Mouse (Mus musculus) hindbrain, embryonic 12.5 days (tissue): ENCODE results near the gene Prss53. TPM values are rescaled to one million over a fixed set of nuclear protein-coding genes. Genes with fewer than 3 reads are reported as not detected.

Source experiments
- polyA plus RNA-seq: library from polyadenylated mRNA; unstranded; fragments of >200 nt; fragmentation: Nextera tagmentation; extraction: Ambion mirVana; gene quantifications from 2 replicates; pipeline ENCODE4 v1.2.1, GENCODE M21; 2016

Gene Prss53
- polyA plus RNA-seq, 1 experiment from 2014 or later = 0.77 TPM

Other genes starting within 250 kb of the Prss53 start
- 87.4 and 103 TPM in 2 replicates for gene Bcl7c, start 182.0 kb downstream of the Prss53 start, polyA plus RNA-seq
- 10.2 and 12.4 TPM in 2 replicates for gene Ctf1, start 178.2 kb downstream of the Prss53 start, polyA plus RNA-seq
- 0.21 TPM in 1 of 2 replicates, not detected in the other for gene Ctf2, start 158.8 kb downstream of the Prss53 start, polyA plus RNA-seq
- gene Fbxl19, start 146.4 kb downstream of the Prss53 start, polyA plus RNA-seq = 10.7 and 11.4 TPM in 2 replicates
- 9.6 and 10.0 TPM in 2 replicates for gene Orai3, start 121.2 kb downstream of the Prss53 start, polyA plus RNA-seq
- gene Setd1a, start 114.3 kb downstream of the Prss53 start, polyA plus RNA-seq = 19.8 and 23.4 TPM in 2 replicates
- gene Gm49388, start 105.4 kb downstream of the Prss53 start, polyA plus RNA-seq = not detected in 2 replicates
- gene Hsd3b7, start 90.4 kb downstream of the Prss53 start, polyA plus RNA-seq = 8.6 and 8.8 TPM in 2 replicates
- gene Stx4a, start 66.7 kb downstream of the Prss53 start, polyA plus RNA-seq = 28.1 and 32.1 TPM in 2 replicates
- 20.0 and 20.5 TPM in 2 replicates for gene Stx1b, start 66.4 kb downstream of the Prss53 start, polyA plus RNA-seq
- gene Zfp646, start 14.7 kb downstream of the Prss53 start, polyA plus RNA-seq = 19.7 and 20.9 TPM in 2 replicates
- 37.4 and 37.5 TPM in 2 replicates for gene Zfp668, start 14.1 kb downstream of the Prss53 start, polyA plus RNA-seq
- not detected in 2 replicates for gene Gm21974, start 4.5 kb upstream of the Prss53 start, polyA plus RNA-seq
- 64.2 and 66.7 TPM in 2 replicates for gene Vkorc1, start 4.6 kb upstream of the Prss53 start, polyA plus RNA-seq
- gene Bckdk, start 13.1 kb upstream of the Prss53 start, polyA plus RNA-seq = 74.4 and 75.1 TPM in 2 replicates
- 49.6 and 50.9 TPM in 2 replicates for gene Kat8, start 21.5 kb upstream of the Prss53 start, polyA plus RNA-seq
- gene Prss8, start 39.1 kb upstream of the Prss53 start, polyA plus RNA-seq = 4.2 and 7.3 TPM in 2 replicates
- 10.4 and 12.0 TPM in 2 replicates for gene Prss36, start 55.8 kb upstream of the Prss53 start, polyA plus RNA-seq
- gene Fus, start 76.5 kb upstream of the Prss53 start, polyA plus RNA-seq = 502 and 538 TPM in 2 replicates
- 6.4 and 9.4 TPM in 2 replicates for gene Pycard, start 102.9 kb upstream of the Prss53 start, polyA plus RNA-seq
- gene Trim72, start 113.0 kb upstream of the Prss53 start, polyA plus RNA-seq = 0.15 and 0.59 TPM in 2 replicates
- gene Itgam, start 171.7 kb upstream of the Prss53 start, polyA plus RNA-seq = 0.83 and 0.97 TPM in 2 replicates
- gene Gm49368, start 171.7 kb upstream of the Prss53 start, polyA plus RNA-seq = not detected in 2 replicates
- gene Itgax, start 238.6 kb upstream of the Prss53 start, polyA plus RNA-seq = 0.08 TPM in 1 of 2 replicates, not detected in the other